Mouse (Mus musculus): ENCODE results near the gene Olfr323. TPM values are rescaled to one million over a fixed set of nuclear protein-coding genes. Genes with fewer than 3 reads are reported as not detected.

The Olfr323 gene
- polyA plus RNA-seq (2015; fragmentation: Nextera tagmentation; extraction: Ambion mirVana): not detected in 2 replicates

- no peak for TF ChIP-seq CTCF (IDR thresholded peaks at IDR 0.05; ENCODE audit: low read depth)
- peaks cover 46% of the 10 kb centered on the region; the same call in 1 of the 2 replicates for H3K27me3 ChIP-seq (replicated peaks; ENCODE audit: control insufficient read depth, insufficient read depth, low read length)
- H3K4me1 ChIP-seq (replicated peaks; ENCODE audit: control insufficient read depth, insufficient read depth, low read length): peaks cover 3% of the 10 kb centered on the region; the same call in 1 of the 2 replicates
- ATAC-seq: no peak
- no peak within 1 kb of the TSS for H3K4me3 ChIP-seq (ENCODE audit: low read depth, low read length)
- no peak within 1 kb of the TSS for H3K9ac ChIP-seq (ENCODE audit: low read depth, low read length)
- H3K27ac ChIP-seq (ENCODE audit: low read depth, low read length): no peak within 1 kb of the TSS
- no peaks in the 10 kb centered on the region for H3K36me3 ChIP-seq (ENCODE audit: control insufficient read depth, insufficient read depth)
- 60% methylated on average over 5 of the region's 5 CpGs for WGBS
- H3K9me3 ChIP-seq (ENCODE audit: control insufficient read depth): no peaks in the 10 kb centered on the region
- no peak within 1 kb of the TSS for H3K4me2 ChIP-seq (replicated peaks; ENCODE audit: low read depth)
Measured at GRCm38 (mm10) chr11:58630401-58630800, at the start of gene Olfr323. TSS of gene Olfr323 (minus strand) at chr11:58630501.

GRCm38 (mm10) chr11:58671825-58672224, 41.5 kb upstream of the Olfr323 start:
- Histone ChIP-seq H3K9ac (ENCODE audit: low read depth, low read length) (no peak overlapping the region), H3K4me2 (replicated peaks; ENCODE audit: low read depth) (no peak overlapping the region), H3K27me3 (replicated peaks; ENCODE audit: control insufficient read depth, insufficient read depth, low read length) (no peaks in the 10 kb centered on the region), H3K9me3 (ENCODE audit: control insufficient read depth) (no peaks in the 10 kb centered on the region), H3K36me3 (ENCODE audit: control insufficient read depth, insufficient read depth) (no peaks in the 10 kb centered on the region), H3K27ac (ENCODE audit: low read depth, low read length) (no peak overlapping the region), H3K4me3 (ENCODE audit: low read depth, low read length) (no peak overlapping the region), H3K4me1 (replicated peaks; ENCODE audit: control insufficient read depth, insufficient read depth, low read length) (no peaks in the 10 kb centered on the region)
- TF ChIP-seq CTCF (IDR thresholded peaks at IDR 0.05; ENCODE audit: low read depth): peak; percentile 21; the same call in 1 of the 2 replicates
- WGBS: 45% methylated on average over 4 of the region's 4 CpGs
- no peak for ATAC-seq

- no peaks in the 10 kb centered on the region for H3K27me3 ChIP-seq (replicated peaks; ENCODE audit: control insufficient read depth, insufficient read depth, low read length)
- ATAC-seq: no peak
- no peaks in the 10 kb centered on the region for H3K36me3 ChIP-seq (ENCODE audit: control insufficient read depth, insufficient read depth)
- no peak overlapping the region for H3K4me2 ChIP-seq (replicated peaks; ENCODE audit: low read depth)
- H3K9ac ChIP-seq (ENCODE audit: low read depth, low read length): no peak overlapping the region
- no peaks in the 10 kb centered on the region for H3K9me3 ChIP-seq (ENCODE audit: control insufficient read depth)
- no peaks in the 10 kb centered on the region for H3K4me1 ChIP-seq (replicated peaks; ENCODE audit: control insufficient read depth, insufficient read depth, low read length)
- no peak overlapping the region for H3K27ac ChIP-seq (ENCODE audit: low read depth, low read length)
- TF ChIP-seq CTCF (IDR thresholded peaks at IDR 0.05; ENCODE audit: low read depth): peak; percentile 11; the same call in 1 of the 2 replicates
- no peak overlapping the region for H3K4me3 ChIP-seq (ENCODE audit: low read depth, low read length)
Measured at GRCm38 (mm10) chr11:58669252-58669651, 39.0 kb upstream of the Olfr323 start.

GRCm38 (mm10) chr11:58658596-58658995, 28.3 kb upstream of the Olfr323 start, which contains the start of gene Olfr322:
TSS of gene Olfr322 (plus strand) at chr11:58658782.
- Histone ChIP-seq H3K9ac (ENCODE audit: low read depth, low read length) (no peak within 1 kb of the TSS), H3K27me3 (replicated peaks; ENCODE audit: control insufficient read depth, insufficient read depth, low read length) (no peaks in the 10 kb centered on the region), H3K4me2 (replicated peaks; ENCODE audit: low read depth) (no peak within 1 kb of the TSS), H3K27ac (ENCODE audit: low read depth, low read length) (no peak within 1 kb of the TSS), H3K4me3 (ENCODE audit: low read depth, low read length) (no peak within 1 kb of the TSS), H3K36me3 (ENCODE audit: control insufficient read depth, insufficient read depth) (no peaks in the 10 kb centered on the region), H3K9me3 (ENCODE audit: control insufficient read depth) (no peaks in the 10 kb centered on the region), H3K4me1 (replicated peaks; ENCODE audit: control insufficient read depth, insufficient read depth, low read length) (no peaks in the 10 kb centered on the region)
- WGBS: 83% methylated on average over 4 of the region's 4 CpGs
- no peak for ATAC-seq
- TF ChIP-seq CTCF (IDR thresholded peaks at IDR 0.05; ENCODE audit: low read depth): no peak

- WGBS: 84% methylated on average over 3 of the region's 3 CpGs
- Histone ChIP-seq H3K4me2 (replicated peaks; ENCODE audit: low read depth) (no peak overlapping the region), H3K36me3 (ENCODE audit: control insufficient read depth, insufficient read depth) (no peaks in the 10 kb centered on the region), H3K27me3 (replicated peaks; ENCODE audit: control insufficient read depth, insufficient read depth, low read length) (no peaks in the 10 kb centered on the region), H3K9ac (ENCODE audit: low read depth, low read length) (no peak overlapping the region), H3K4me1 (replicated peaks; ENCODE audit: control insufficient read depth, insufficient read depth, low read length) (no peaks in the 10 kb centered on the region), H3K4me3 (ENCODE audit: low read depth, low read length) (no peak overlapping the region), H3K9me3 (ENCODE audit: control insufficient read depth) (no peaks in the 10 kb centered on the region), H3K27ac (ENCODE audit: low read depth, low read length) (no peak overlapping the region)
- no peak for TF ChIP-seq CTCF (IDR thresholded peaks at IDR 0.05; ENCODE audit: low read depth)
- no peak for ATAC-seq
Measured at GRCm38 (mm10) chr11:58655151-58655550, 24.9 kb upstream of the Olfr323 start.

GRCm38 (mm10) chr11:58643350-58643749, 13.0 kb upstream of the Olfr323 start:
- 38% methylated on average over 6 of the region's 6 CpGs for WGBS
- H3K36me3 ChIP-seq (ENCODE audit: control insufficient read depth, insufficient read depth): no peaks in the 10 kb centered on the region
- H3K27me3 ChIP-seq (replicated peaks; ENCODE audit: control insufficient read depth, insufficient read depth, low read length): peaks cover 36% of the 10 kb centered on the region
- ATAC-seq: no peak
- no peak overlapping the region for H3K4me2 ChIP-seq (replicated peaks; ENCODE audit: low read depth)
- no peaks in the 10 kb centered on the region for H3K9me3 ChIP-seq (ENCODE audit: control insufficient read depth)
- H3K4me3 ChIP-seq (ENCODE audit: low read depth, low read length): no peak overlapping the region
- H3K9ac ChIP-seq (ENCODE audit: low read depth, low read length): no peak overlapping the region
- TF ChIP-seq CTCF (IDR thresholded peaks at IDR 0.05; ENCODE audit: low read depth): peak; percentile 78
- H3K4me1 ChIP-seq (replicated peaks; ENCODE audit: control insufficient read depth, insufficient read depth, low read length): 0 out of 2 replicates have a peak, but pooled peaks cover 5% of the 10 kb centered on the region
- no peak overlapping the region for H3K27ac ChIP-seq (ENCODE audit: low read depth, low read length)

Measured in intestine, postnatal 0 days (tissue).